Mouse (Mus musculus): ENCODE results near the gene Gm8206. TPM values are rescaled to one million over a fixed set of nuclear protein-coding genes. Genes with fewer than 3 reads are reported as not detected.

Gm8206 gene
- polyA plus RNA-seq (2014; fragmentation: Illumina TruSeq; extraction: RNeasy Lipid Tissue Mini Kit (QIAGEN cat#74804); ENCODE audit: low read depth, low replicate concordance): 2.4 TPM

DNA sequence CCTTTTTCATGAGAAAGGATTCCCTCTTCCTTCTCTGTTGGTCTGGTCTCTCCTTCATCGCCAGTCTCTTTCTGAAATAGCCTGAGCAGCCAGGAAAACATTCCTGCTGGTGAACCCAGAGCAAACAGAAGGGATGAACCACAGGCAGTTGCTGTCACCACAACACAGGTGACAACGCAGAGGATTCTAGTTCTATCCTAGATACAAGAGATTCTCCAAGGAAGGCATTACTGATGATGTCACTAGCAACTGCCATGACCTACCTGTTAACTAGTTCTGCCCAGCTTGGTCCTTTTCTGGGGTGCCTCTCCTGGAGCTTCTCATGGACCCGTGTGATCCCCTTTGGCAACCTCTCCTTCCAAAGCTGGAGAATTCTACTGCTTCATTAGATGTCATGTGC is at the start of gene Gm8206:
Gene Gm8206, minus strand, starts transcription at position 101 of the 400 bp plus-strand sequence.

DNA sequence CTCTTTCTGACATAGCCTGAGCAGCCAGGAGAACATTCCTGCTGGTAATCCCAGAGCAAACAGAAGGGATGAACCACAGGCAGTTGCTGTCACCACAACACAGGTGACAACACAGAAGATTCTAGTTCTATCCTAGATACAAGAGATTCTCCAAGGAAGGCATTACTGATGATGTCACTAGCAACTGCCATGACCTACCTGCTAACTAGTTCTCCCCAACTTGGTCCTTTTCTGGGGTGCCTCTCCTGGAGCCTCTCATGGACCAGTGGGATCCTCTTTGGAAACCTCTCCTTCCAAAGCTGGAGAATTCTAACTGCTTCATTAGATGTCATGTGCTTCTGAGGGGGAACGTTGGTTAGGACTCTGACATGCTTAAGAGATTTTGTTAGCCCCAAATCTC is 32.0 kb upstream of the Gm8206 start, which contains the start of gene Gm3476:
Gene Gm3476, minus strand, starts transcription at position 101 of the 400 bp plus-strand sequence.

DNA sequence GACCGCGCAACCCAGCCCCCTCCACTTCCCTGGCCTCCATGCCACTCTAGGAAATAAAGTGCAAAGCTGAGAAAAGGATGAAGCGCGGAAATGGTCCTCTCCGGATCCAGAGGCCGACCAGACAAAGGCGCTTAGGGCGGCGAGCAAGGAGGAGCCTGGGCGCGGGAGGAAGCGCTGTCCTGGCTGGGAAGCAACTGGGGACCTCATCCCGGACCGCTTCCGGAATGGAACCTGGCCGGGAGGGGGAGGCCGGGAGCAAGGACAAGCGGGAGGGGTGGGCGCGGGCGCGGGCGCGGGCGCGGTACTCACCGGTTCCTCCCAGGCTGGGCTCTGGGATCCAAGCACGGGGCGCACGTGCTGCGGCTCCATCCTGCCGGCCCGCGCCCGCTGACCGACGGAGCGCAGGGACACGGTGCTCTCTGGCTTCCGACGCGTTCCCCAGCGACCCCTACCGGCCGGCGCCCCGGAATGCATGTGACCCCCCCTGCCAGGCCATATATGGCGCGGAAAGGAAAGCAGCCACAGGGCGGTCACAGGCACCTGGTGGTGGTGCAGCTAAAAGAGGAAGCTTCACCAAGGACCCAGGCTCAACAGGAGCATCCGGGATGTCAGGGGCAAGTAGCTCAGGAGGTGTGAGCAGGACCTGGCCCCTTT is 14.7 kb upstream of the Gm8206 start, which contains the start of gene Gm3468:
Gene Gm3468, minus strand, starts transcription at position 394 of the 654 bp plus-strand sequence.

DNA sequence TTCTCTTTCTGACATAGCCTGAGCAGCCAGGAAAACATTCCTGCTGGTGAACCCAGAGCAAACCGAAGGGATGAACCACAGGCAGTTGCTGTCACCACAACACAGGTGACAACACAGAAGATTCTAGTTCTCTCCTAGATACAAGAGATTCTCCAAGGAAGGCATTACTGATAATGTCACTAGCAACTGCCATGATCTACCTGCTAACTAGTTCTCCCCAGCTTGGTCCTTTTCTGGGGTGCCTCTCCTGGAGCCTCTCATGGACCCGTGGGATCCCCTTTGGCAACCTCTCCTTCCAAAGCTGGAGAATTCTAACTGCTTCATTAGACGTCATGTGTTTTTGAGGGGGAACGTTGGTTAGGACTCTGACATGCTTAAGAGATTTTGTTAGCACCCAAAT is 35.6 kb downstream of the Gm8206 start, which contains the start of gene Gm6337:
Gene Gm6337, minus strand, starts transcription at position 101 of the 400 bp plus-strand sequence.

DNA sequence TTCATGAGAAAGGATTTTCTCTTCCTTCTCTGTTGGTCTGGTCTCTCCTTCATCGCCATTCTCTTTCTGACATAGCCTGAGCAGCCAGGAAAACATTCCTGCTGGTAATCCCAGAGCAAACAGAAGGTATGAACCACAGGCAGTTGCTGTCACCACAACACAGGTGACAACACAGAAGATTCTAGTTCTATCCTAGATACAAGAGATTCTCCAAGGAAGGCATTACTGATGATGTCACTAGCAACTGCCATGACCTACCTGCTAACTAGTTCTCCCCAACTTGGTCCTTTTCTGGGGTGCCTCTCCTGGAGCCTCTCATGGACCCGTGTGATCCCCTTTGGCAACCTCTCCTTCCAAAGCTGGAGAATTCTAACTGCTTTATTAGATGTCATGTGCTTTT is 114.7 kb downstream of the Gm8206 start, which contains the start of gene Gm3453:
Gene Gm3453, minus strand, starts transcription at position 101 of the 400 bp plus-strand sequence.

Other genes with a start within 250 kb of the Gm8206 start
- gene Gm8237, start 213.6 kb downstream of the Gm8206 start, polyA plus RNA-seq (2014; fragmentation: Illumina TruSeq; extraction: RNeasy Lipid Tissue Mini Kit (QIAGEN cat#74804); ENCODE audit: low read depth, low replicate concordance): 3.7 TPM
- gene Gm3248, start 132.2 kb downstream of the Gm8206 start, polyA plus RNA-seq (2014; fragmentation: Illumina TruSeq; extraction: RNeasy Lipid Tissue Mini Kit (QIAGEN cat#74804); ENCODE audit: low read depth, low replicate concordance): 2.5 TPM
- gene Gm3453, start 114.8 kb downstream of the Gm8206 start, polyA plus RNA-seq (2014; fragmentation: Illumina TruSeq; extraction: RNeasy Lipid Tissue Mini Kit (QIAGEN cat#74804); ENCODE audit: low read depth, low replicate concordance): 25.0 TPM
- 2.8 TPM for gene Gm6337, start 35.7 kb downstream of the Gm8206 start, polyA plus RNA-seq (2014; fragmentation: Illumina TruSeq; extraction: RNeasy Lipid Tissue Mini Kit (QIAGEN cat#74804); ENCODE audit: low read depth, low replicate concordance)
- 2.5 TPM for gene Gm3468, start 14.7 kb upstream of the Gm8206 start, polyA plus RNA-seq (2014; fragmentation: Illumina TruSeq; extraction: RNeasy Lipid Tissue Mini Kit (QIAGEN cat#74804); ENCODE audit: low read depth, low replicate concordance)
- 91.0 TPM for gene Gm3476, start 31.9 kb upstream of the Gm8206 start, polyA plus RNA-seq (2014; fragmentation: Illumina TruSeq; extraction: RNeasy Lipid Tissue Mini Kit (QIAGEN cat#74804); ENCODE audit: low read depth, low replicate concordance)
- gene Gm21560, start 125.3 kb upstream of the Gm8206 start, polyA plus RNA-seq (2014; fragmentation: Illumina TruSeq; extraction: RNeasy Lipid Tissue Mini Kit (QIAGEN cat#74804); ENCODE audit: low read depth, low replicate concordance): 4.4 TPM
- 2.1 TPM for gene Gm3411, start 193.3 kb upstream of the Gm8206 start, polyA plus RNA-seq (2014; fragmentation: Illumina TruSeq; extraction: RNeasy Lipid Tissue Mini Kit (QIAGEN cat#74804); ENCODE audit: low read depth, low replicate concordance)
- gene Gm21103, start 210.9 kb upstream of the Gm8206 start, polyA plus RNA-seq (2014; fragmentation: Illumina TruSeq; extraction: RNeasy Lipid Tissue Mini Kit (QIAGEN cat#74804); ENCODE audit: low read depth, low replicate concordance): 418 TPM
- 4.4 TPM for gene Gm3618, start 249.7 kb upstream of the Gm8206 start, polyA plus RNA-seq (2014; fragmentation: Illumina TruSeq; extraction: RNeasy Lipid Tissue Mini Kit (QIAGEN cat#74804); ENCODE audit: low read depth, low replicate concordance)